Mouse (Mus musculus): ENCODE results near the gene Slc6a15. TPM values are rescaled to one million over a fixed set of nuclear protein-coding genes. Genes with fewer than 3 reads are reported as not detected.

The Slc6a15 gene
- polyA plus RNA-seq, 1 experiment from 2014 or later, result 7.6 TPM

GRCm38 (mm10) chr10:103448340-103448739 is 80.8 kb downstream of the Slc6a15 start:
- Histone ChIP-seq H3K4me1 (no peaks in the 10 kb centered on the region), H3K36me3 (no peaks in the 10 kb centered on the region), H3K9me3 (replicated peaks) (no peaks in the 10 kb centered on the region), H3K9ac (no peak overlapping the region), H3K27me3 (no peaks in the 10 kb centered on the region), H3K4me2 (no peak overlapping the region), H3K27ac (no peak overlapping the region), H3K4me3 (replicated peaks) (no peak overlapping the region)
- WGBS, result 61% methylated on average over 2 of the region's 2 CpGs
- no peak for ATAC-seq (replicated peaks; ENCODE audit: low FRiP score)

GRCm38 (mm10) chr10:103457896-103458295 is 90.3 kb downstream of the Slc6a15 start:
- Histone ChIP-seq H3K27me3 (no peaks in the 10 kb centered on the region), H3K27ac (no peak overlapping the region), H3K9ac (no peak overlapping the region), H3K9me3 (replicated peaks) (no peaks in the 10 kb centered on the region), H3K4me1 (no peaks in the 10 kb centered on the region), H3K4me3 (replicated peaks) (no peak overlapping the region), H3K4me2 (no peak overlapping the region), H3K36me3 (no peaks in the 10 kb centered on the region)
- 87% methylated on average over 1 of the region's 1 CpGs for WGBS
- ATAC-seq (replicated peaks; ENCODE audit: low FRiP score), result no peak

Other genes starting within 250 kb of the Slc6a15 start
- 17.9 TPM in 2 replicates for gene Lrriq1, start 131.5 kb upstream of the Slc6a15 start, polyA plus RNA-seq (2015; fragmentation: Nextera tagmentation; extraction: Ambion mirVana)